Mouse (Mus musculus) neural tube, postnatal 0 days (tissue): Measurements from ENCODE around the gene Gm7145. TPM values are rescaled to one million over a fixed set of nuclear protein-coding genes. Genes with fewer than 3 reads are reported as not detected.

Experiments used
- polyA plus RNA-seq: library from polyadenylated mRNA; unstranded; fragments of >200 nt; fragmentation: Nextera tagmentation; extraction: Ambion mirVana; gene quantifications from 2 replicates; pipeline ENCODE4 v1.2.1, GENCODE M21; 2015

Gm7145 gene
- not detected in 2 replicates for polyA plus RNA-seq

GRCm38 (mm10) chr1:117965639-117966038 lies at the start of gene Gm7145:
TSS of gene Gm7145 (plus strand) at chr1:117965939.

GRCm38 (mm10) chr1:117927715-117928114 lies 38.0 kb upstream of the Gm7145 start, which contains the start of gene Gm28168:
TSS of gene Gm28168 (plus strand) at chr1:117928015.

Other genes starting within 250 kb of the Gm7145 start
- not detected in 2 replicates for gene B020011L13Rik, start 184.8 kb upstream of the Gm7145 start, polyA plus RNA-seq
- gene Gm28360, start 135.9 kb upstream of the Gm7145 start, polyA plus RNA-seq, result not detected in 2 replicates
- not detected in 2 replicates for gene Gm28168, start 37.9 kb upstream of the Gm7145 start, polyA plus RNA-seq
- gene Gm29106, start 210.6 kb downstream of the Gm7145 start, polyA plus RNA-seq, result 0.17 TPM in 2 replicates